Mouse (Mus musculus): Measurements from ENCODE around the gene Faap24.

Gene Faap24

GRCm38 (mm10) chr7:35365161-35365910 is 31.3 kb downstream of the Faap24 start:
- no peak for DNase-seq (ENCODE audit: low read depth)

- no peak for DNase-seq (ENCODE audit: low read depth)
Observed at GRCm38 (mm10) chr7:35362868-35363267, 33.8 kb downstream of the Faap24 start.

GRCm38 (mm10) chr7:35362253-35362652 is 34.4 kb downstream of the Faap24 start:
- DNase-seq (ENCODE audit: low read depth): no peak

DNA sequence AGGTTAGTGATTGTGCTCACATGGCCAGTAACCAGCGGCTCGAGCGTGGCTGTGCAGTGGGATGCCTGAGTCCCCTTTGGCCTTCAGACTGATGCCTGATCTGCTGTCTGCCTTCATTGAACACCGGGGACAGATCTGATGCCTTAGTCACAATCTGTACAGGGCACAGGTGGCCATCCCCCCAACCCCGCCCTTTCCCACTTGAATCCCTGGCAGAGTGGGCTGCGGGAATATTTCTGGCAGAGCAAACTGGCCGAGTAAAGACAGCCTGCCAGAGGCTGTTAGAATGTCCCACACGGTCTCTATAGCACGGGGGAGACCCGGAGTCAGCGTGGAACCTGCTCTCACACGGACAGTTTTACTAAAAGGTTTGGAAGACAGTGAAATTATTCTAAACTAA is 39.0 kb downstream of the Faap24 start:
- DNase-seq (ENCODE audit: low read depth): no peak

GRCm38 (mm10) chr7:35355303-35355872 is 41.2 kb downstream of the Faap24 start:
- DNase-seq (ENCODE audit: low read depth): no peak

GRCm38 (mm10) chr7:35353306-35353705 is 43.3 kb downstream of the Faap24 start:
- no peak for DNase-seq (ENCODE audit: low read depth)

DNA sequence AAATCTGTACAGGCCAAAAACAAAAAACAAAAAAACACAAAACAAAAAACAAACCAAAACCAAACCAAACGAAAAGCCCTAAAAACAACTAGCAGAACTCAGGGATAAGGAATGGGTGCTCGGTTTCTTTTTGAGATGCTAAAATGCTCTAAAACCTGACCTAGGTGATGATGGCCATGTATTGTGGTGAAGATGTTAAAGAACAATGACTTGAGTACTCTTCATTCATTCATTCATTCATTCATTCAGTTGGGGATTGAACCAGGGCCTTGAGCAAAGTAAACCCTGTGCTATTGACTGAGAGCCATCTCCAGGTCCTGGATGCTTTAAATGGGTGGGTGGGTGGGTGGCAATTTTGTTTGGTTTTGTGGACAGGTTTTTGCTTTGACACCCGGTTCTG is 45.5 kb downstream of the Faap24 start:
- DNase-seq (ENCODE audit: low read depth): no peak

DNA sequence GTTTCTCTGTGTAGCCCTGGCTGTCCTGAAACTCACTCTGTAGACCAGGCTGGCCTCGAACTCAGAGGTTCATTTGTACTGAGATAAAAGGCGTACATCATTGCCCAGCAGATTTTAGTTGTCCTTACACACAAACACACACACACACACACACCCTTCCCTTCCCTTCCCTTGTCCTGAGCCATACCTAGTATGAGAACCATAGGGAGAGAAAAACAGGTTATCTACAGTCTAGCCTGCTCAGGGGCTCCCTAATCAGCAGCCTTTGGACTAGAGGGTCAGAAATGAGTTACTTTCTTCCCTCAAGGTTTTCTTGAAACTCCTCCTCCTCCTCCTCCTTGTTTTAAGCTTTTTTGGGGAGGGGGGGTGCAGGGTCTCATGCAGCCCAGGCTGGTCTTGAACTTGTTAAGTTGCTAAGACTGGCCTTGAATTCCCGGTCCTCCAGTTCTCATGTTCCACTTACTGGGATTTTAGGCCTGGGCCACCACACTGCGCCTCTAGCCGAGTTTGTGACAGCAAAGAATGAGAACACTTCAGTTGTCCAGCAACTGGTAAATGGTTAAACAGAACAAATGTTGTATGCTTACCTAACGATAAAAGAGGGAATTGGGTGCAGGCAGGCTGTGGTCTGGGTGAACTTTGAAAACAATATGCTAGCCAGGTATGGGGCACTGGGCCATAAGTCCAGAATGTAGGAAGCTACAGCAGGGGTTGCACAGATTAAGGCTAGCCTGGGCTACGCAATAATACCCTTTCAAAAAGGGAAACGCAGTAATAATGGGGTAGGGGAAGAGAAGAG is 46.6 kb downstream of the Faap24 start:
- no peak for DNase-seq (ENCODE audit: low read depth)

- DNase-seq (ENCODE audit: low read depth): no peak
Observed at GRCm38 (mm10) chr7:35349022-35349421, 47.6 kb downstream of the Faap24 start.

- DNase-seq (ENCODE audit: low read depth): no peak
Observed at GRCm38 (mm10) chr7:35347918-35348700, 48.5 kb downstream of the Faap24 start.

DNA sequence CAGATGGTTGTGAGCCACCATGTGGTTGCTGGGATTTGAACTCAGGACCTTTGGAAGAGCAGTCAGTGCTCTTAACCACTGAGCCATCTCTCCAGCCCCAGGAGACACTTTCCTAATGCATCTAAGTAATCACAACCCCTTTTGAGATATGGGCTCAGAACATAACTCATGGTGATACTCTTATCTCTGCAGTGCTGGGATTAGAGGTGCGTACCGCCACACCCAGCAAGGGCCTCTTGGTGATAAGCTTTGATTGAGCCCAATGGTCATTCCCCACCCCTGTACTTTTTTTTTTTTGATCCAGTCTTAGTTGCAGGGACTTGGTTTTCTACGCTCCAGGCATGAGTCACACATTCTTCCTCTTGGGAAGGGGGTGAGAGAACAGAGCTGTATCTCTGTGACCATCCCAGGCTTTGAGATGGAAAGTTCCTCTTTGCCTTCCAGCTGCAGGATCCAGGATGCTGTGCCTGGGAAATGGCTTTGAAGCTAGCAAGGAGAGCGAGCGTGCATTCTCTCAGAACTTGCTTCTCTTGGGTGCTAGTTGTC is 51.8 kb downstream of the Faap24 start:
- no peak for DNase-seq (ENCODE audit: low read depth)

- no peak for DNase-seq (ENCODE audit: low read depth)
Observed at GRCm38 (mm10) chr7:35342498-35342897, 54.1 kb downstream of the Faap24 start.
